Mouse (Mus musculus): ENCODE results near the gene Fads6. TPM values are rescaled to one million over a fixed set of nuclear protein-coding genes. Genes with fewer than 3 reads are reported as not detected.

Gene Fads6
- polyA plus RNA-seq, 1 experiment from 2014 or later, result 1.3 TPM

DNA sequence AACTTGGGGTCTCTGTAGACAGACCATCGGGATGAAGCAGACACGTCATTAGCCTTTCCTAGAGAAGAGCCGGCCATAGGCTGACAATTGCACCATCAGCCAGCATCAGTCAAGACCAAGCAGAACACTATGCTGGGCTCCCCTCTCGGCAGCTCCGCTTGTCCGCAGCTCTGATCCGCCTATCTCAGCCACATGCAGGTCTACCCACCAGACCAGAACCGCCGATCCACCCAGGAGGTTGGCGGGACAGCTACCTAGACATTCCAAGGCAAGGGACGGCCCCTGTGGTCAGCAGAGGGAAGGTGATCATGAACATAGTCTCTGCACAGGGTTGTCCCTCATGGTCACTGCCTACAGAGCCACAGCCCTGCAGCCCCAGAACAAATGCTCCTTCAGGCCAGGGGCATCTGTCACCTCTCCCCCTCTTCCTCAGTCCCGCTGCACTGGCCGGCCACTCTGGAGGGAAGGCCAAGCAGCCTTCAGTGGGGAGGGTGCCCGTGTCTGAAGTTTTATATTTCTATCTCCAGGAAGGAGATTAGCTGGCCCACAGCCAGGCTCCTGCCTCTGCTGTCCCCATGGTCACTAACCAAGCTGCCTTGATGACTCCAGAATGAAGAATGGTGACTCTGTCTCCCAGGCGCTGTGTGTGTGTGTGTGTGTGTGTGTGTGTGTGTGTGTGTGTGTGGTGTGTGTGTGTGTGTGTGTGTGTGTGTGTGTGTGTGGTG, 63.0 kb downstream of the Fads6 start:
- Histone ChIP-seq H3K9me3 (no peaks in the 10 kb centered on the region), H3K27me3 (ENCODE audit: insufficient read depth, poor library complexity, severe bottlenecking) (peaks cover 53% of the 10 kb centered on the region), H3K27ac (0 out of 2 replicates have a peak overlapping the region, but pooled peaks have one; percentile 30), H3K4me3 (no peak overlapping the region), H3K36me3 (0 out of 2 replicates have a peak, but pooled peaks cover 9% of the 10 kb centered on the region), H3K4me1 (peaks cover 87% of the 10 kb centered on the region)
- no peak for DNase-seq (ENCODE audit: low spot score)
- 55% methylated on average over 15 of the region's 15 CpGs for WGBS

DNA sequence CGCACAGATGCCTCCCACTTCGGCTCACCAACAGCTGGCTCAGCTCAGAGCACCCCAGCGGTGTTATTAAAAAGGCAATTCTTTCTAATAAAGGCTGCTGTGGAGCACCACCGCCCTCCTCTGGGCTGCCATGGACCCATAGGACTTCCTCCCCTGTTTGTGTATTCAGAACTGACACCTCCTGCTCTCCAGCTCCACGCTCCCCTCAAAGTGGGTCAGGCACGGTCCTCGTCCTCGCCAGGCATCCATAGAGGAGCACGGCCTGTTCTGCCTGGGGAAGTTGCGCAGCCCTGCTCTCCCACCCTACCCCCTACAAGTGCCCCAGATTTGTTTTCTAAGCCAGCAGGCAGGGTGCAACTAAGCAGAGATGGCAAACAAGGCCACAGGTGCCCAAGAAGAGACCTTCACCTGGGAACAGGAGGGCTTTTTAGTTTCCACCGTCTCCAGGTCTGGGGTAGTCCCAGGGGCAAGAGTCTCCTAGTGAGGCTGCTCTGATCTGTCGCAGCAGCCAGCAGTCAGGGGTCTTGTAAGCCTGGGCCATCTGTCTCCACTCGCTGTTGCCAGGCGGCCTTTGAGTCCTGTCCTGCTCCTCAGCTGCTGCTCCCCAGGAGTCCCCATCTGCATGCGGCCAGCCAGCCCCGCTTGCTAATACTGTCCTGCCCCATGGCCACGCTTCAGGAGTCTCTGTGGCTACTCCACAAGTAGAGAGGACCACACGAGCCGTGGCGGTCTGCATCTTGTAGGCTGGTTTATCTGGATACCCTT, 63.8 kb downstream of the Fads6 start:
- H3K27ac ChIP-seq, result peak overlapping the region; percentile 30; the same call in 1 of the 2 replicates
- H3K36me3 ChIP-seq, result 0 out of 2 replicates have a peak, but pooled peaks cover 8% of the 10 kb centered on the region
- 58% methylated on average over 20 of the region's 20 CpGs for WGBS
- H3K4me1 ChIP-seq, result peaks cover 88% of the 10 kb centered on the region
- H3K9me3 ChIP-seq, result no peaks in the 10 kb centered on the region
- peaks cover 51% of the 10 kb centered on the region for H3K27me3 ChIP-seq (ENCODE audit: insufficient read depth, poor library complexity, severe bottlenecking)
- no peak for DNase-seq (ENCODE audit: low spot score)
- H3K4me3 ChIP-seq, result no peak overlapping the region

DNA sequence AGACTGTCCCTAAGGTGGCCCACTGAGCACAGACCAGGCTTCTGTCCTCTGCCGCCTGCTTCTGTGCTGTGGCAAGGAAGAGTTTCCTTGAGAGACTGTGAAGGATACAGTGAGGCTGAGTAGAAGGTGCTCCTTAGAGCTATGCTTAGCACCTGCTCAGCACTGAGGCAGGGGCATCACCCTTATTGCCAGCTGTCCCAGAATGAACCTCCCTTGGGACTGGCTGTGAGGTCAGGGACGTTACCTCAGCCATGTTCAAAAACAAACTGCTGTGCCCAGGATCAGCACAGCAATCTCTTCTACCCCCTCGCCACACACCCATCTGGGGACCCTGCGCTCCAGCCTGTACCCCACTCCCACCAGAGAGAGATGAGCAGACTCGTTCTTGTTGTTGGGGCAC, 64.6 kb downstream of the Fads6 start:
- 0 out of 2 replicates have a peak, but pooled peaks cover 4% of the 10 kb centered on the region for H3K36me3 ChIP-seq
- peak overlapping the region; percentile 11; the same call in 1 of the 2 replicates for H3K27ac ChIP-seq
- no peak overlapping the region for H3K4me3 ChIP-seq
- DNase-seq (ENCODE audit: low spot score), result no peak
- H3K27me3 ChIP-seq (ENCODE audit: insufficient read depth, poor library complexity, severe bottlenecking), result peaks cover 45% of the 10 kb centered on the region
- H3K9me3 ChIP-seq, result no peaks in the 10 kb centered on the region
- WGBS, result 78% methylated on average over 5 of the region's 5 CpGs
- peaks cover 88% of the 10 kb centered on the region for H3K4me1 ChIP-seq

DNA sequence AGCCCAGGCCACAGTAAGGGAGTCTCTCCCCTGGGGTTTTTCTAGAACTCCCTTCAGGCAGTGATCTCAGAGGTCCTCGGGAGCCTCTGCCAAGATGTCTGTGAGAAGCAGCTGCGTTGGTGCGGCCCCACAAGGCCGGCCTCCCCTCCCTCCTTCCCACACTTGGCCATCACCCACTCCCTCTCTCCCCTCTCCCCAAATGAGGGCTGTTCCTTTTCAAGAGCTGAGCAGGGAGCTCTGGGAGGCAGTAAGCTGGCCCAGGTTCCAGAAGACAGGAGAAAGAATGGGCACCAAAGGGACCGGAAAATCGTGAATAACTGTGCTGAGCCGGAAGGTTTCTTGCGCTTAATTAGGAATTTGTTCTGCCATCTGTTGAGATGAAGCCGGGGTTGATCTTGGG, 65.5 kb downstream of the Fads6 start:
- Histone ChIP-seq H3K4me1 (peaks cover 95% of the 10 kb centered on the region), H3K27ac (peak overlapping the region; percentile 47; the same call in 1 of the 2 replicates), H3K36me3 (0 out of 2 replicates have a peak, but pooled peaks cover 4% of the 10 kb centered on the region), H3K27me3 (ENCODE audit: insufficient read depth, poor library complexity, severe bottlenecking) (peaks cover 45% of the 10 kb centered on the region), H3K9me3 (no peaks in the 10 kb centered on the region), H3K4me3 (no peak overlapping the region)
- WGBS, result 65% methylated on average over 9 of the region's 9 CpGs
- DNase-seq (ENCODE audit: low spot score), result no peak

DNA sequence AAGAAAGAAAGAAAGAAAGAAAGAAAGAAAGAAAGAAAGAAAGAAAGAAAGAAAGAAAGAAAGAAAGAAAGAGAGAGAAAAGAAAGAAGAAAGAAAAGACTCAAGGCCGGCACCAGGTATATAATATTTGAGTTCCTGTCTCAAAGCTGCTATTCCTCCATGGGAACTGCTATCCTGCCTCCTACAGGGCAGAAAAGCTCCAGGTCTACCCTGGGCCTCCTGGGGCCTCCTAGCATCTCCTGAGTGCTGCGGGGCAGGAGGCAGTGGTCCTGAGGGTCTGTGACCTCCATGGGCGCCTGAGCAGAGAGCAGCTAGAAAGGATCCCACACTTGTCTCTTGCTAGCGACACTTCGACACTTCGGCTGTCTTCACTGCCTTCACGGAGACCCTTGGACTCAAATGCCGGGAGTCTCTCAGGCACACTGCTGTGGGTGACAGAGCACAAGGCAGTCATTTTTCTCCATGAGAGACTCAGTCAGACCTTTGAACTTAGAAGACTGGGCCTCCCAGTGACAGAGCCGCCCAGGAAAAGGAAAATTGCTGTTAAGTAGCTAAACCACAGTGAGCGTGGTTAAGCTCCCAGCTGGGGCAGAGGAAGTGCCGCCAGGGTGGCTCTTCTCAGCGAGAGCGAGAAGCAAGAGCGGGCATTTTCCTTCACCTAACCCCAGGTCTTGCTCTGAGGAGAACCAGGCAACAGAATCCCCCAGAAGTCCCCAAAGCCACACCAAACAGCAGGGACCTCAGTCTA, 66.1 kb downstream of the Fads6 start:
- H3K27ac ChIP-seq, result peak overlapping the region; percentile 47; the same call in 1 of the 2 replicates
- H3K27me3 ChIP-seq (ENCODE audit: insufficient read depth, poor library complexity, severe bottlenecking), result peaks cover 41% of the 10 kb centered on the region
- 43% methylated on average over 14 of the region's 14 CpGs for WGBS
- H3K4me1 ChIP-seq, result peaks cover 95% of the 10 kb centered on the region
- H3K9me3 ChIP-seq, result no peaks in the 10 kb centered on the region
- H3K4me3 ChIP-seq, result no peak overlapping the region
- no peak for DNase-seq (ENCODE audit: low spot score)
- H3K36me3 ChIP-seq, result 0 out of 2 replicates have a peak, but pooled peaks cover 4% of the 10 kb centered on the region

Small RNA genes lying within 50 kb of the gene (microRNA-seq; reads per million reads assigned to microRNA genes)
- not detected for gene Gm25837

Other genes with a start within 250 kb of the Fads6 start
- gene Cd300ld3, start 249.3 kb downstream of the Fads6 start, polyA plus RNA-seq (2016; fragmentation: Nextera tagmentation; extraction: Ambion mirVana), result not detected in 2 replicates
- gene Cd300e, start 235.5 kb downstream of the Fads6 start, polyA plus RNA-seq (2016; fragmentation: Nextera tagmentation; extraction: Ambion mirVana), result 0.09 and 0.26 TPM in 2 replicates
- 2.2 and 2.6 TPM in 2 replicates for gene Rab37, start 206.2 kb downstream of the Fads6 start, polyA plus RNA-seq (2016; fragmentation: Nextera tagmentation; extraction: Ambion mirVana)
- gene Cd300lf, start 163.7 kb downstream of the Fads6 start, polyA plus RNA-seq (2016; fragmentation: Nextera tagmentation; extraction: Ambion mirVana), result 0.08 and 0.27 TPM in 2 replicates
- gene Slc9a3r1, start 134.3 kb downstream of the Fads6 start, polyA plus RNA-seq (2016; fragmentation: Nextera tagmentation; extraction: Ambion mirVana), result 29.5 and 74.6 TPM in 2 replicates
- gene Tmem104, start 110.2 kb downstream of the Fads6 start, polyA plus RNA-seq (2016; fragmentation: Nextera tagmentation; extraction: Ambion mirVana), result 9.6 TPM in 2 replicates
- 15.8 and 17.0 TPM in 2 replicates for gene Nat9, start 109.8 kb downstream of the Fads6 start, polyA plus RNA-seq (2016; fragmentation: Nextera tagmentation; extraction: Ambion mirVana)
- gene Grin2c, start 30.4 kb downstream of the Fads6 start, polyA plus RNA-seq (2016; fragmentation: Nextera tagmentation; extraction: Ambion mirVana), result 0.23 and 0.65 TPM in 2 replicates
- gene Fdxr, start 20.6 kb downstream of the Fads6 start, polyA plus RNA-seq (2016; fragmentation: Nextera tagmentation; extraction: Ambion mirVana), result 14.3 and 16.5 TPM in 2 replicates
- not detected in 2 replicates for gene Otop2, start 9.5 kb upstream of the Fads6 start, polyA plus RNA-seq (2016; fragmentation: Nextera tagmentation; extraction: Ambion mirVana)
- gene Ush1g, start 24.4 kb upstream of the Fads6 start, polyA plus RNA-seq (2016; fragmentation: Nextera tagmentation; extraction: Ambion mirVana), result 0.26 and 0.34 TPM in 2 replicates
- gene Otop3, start 37.1 kb upstream of the Fads6 start, polyA plus RNA-seq (2016; fragmentation: Nextera tagmentation; extraction: Ambion mirVana), result 0.05 TPM in 1 of 2 replicates, not detected in the other
- gene Hid1, start 70.1 kb upstream of the Fads6 start, polyA plus RNA-seq (2016; fragmentation: Nextera tagmentation; extraction: Ambion mirVana), result 5.5 and 8.6 TPM in 2 replicates
- gene Cdr2l, start 84.3 kb upstream of the Fads6 start, polyA plus RNA-seq (2016; fragmentation: Nextera tagmentation; extraction: Ambion mirVana), result 8.2 and 11.3 TPM in 2 replicates
- 184 and 202 TPM in 2 replicates for gene Mrpl58, start 106.1 kb upstream of the Fads6 start, polyA plus RNA-seq (2016; fragmentation: Nextera tagmentation; extraction: Ambion mirVana)
- 1,131 and 1,417 TPM in 2 replicates for gene Atp5h, start 122.3 kb upstream of the Fads6 start, polyA plus RNA-seq (2016; fragmentation: Nextera tagmentation; extraction: Ambion mirVana)
- 12.3 and 13.3 TPM in 2 replicates for gene Kctd2, start 122.5 kb upstream of the Fads6 start, polyA plus RNA-seq (2016; fragmentation: Nextera tagmentation; extraction: Ambion mirVana)
- 0.19 and 0.23 TPM in 2 replicates for gene Trim80, start 142.9 kb upstream of the Fads6 start, polyA plus RNA-seq (2016; fragmentation: Nextera tagmentation; extraction: Ambion mirVana)
- gene Slc16a5, start 164.8 kb upstream of the Fads6 start, polyA plus RNA-seq (2016; fragmentation: Nextera tagmentation; extraction: Ambion mirVana), result 0.33 and 0.36 TPM in 2 replicates
- gene Armc7, start 178.0 kb upstream of the Fads6 start, polyA plus RNA-seq (2016; fragmentation: Nextera tagmentation; extraction: Ambion mirVana), result 5.4 and 7.6 TPM in 2 replicates
- gene Nt5c, start 194.2 kb upstream of the Fads6 start, polyA plus RNA-seq (2016; fragmentation: Nextera tagmentation; extraction: Ambion mirVana), result 79.3 and 95.0 TPM in 2 replicates
- gene Jpt1, start 216.7 kb upstream of the Fads6 start, polyA plus RNA-seq (2016; fragmentation: Nextera tagmentation; extraction: Ambion mirVana), result 451 and 471 TPM in 2 replicates
- 713 and 931 TPM in 2 replicates for gene Sumo2, start 238.6 kb upstream of the Fads6 start, polyA plus RNA-seq (2016; fragmentation: Nextera tagmentation; extraction: Ambion mirVana)

Data from heart, embryonic 10.5 days (tissue).